ENCODE assay signal across 9 mouse cellular contexts in the genomic region with DNA sequence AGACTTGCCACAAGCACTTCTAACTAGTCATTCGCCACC. TPM values are rescaled to one million over a fixed set of nuclear protein-coding genes. Genes with fewer than 3 reads are reported as not detected.
DNase-seq lines count a peak whose midpoint lies in the region; ATAC-seq and TF ChIP-seq lines count a peak whose summit lies in the region.
"Had no signal": no experiment of that assay in that cellular context is flagged by ENCODE, and none has a peak within 500 bp of the region (broad histone marks: within the 10 kb centered on the region; RNA-seq: fewer than 3 reads in every experiment).

Gene Nrxn1, minus strand, starts transcription at position 30 of the 39 bp plus-strand sequence.

- no peak within 1 kb of the TSS for H3K27ac ChIP-seq in forebrain, embryonic 11.5 days (ENCODE audit: low read depth, low read length)
- H3K27ac ChIP-seq in intestine, postnatal 0 days (ENCODE audit: low read depth, low read length), result no peak within 1 kb of the TSS
- H3K27ac ChIP-seq in neural tube, embryonic 12.5 days, result peak within 1 kb of the TSS; percentile 8
- H3K27ac ChIP-seq in liver, embryonic 12.5 days, result no peak within 1 kb of the TSS
- H3K27ac ChIP-seq: liver, embryonic 15.5 days had no signal

- no peaks in the 10 kb centered on the region for H3K36me3 ChIP-seq in forebrain, embryonic 11.5 days (ENCODE audit: control insufficient read depth, insufficient read depth, low read length)
- no peaks in the 10 kb centered on the region for H3K36me3 ChIP-seq in intestine, postnatal 0 days (ENCODE audit: control insufficient read depth, insufficient read depth)
- H3K36me3 ChIP-seq in neural tube, embryonic 12.5 days, result peaks cover 11% of the 10 kb centered on the region
- H3K36me3 ChIP-seq in liver, embryonic 12.5 days, result no peaks in the 10 kb centered on the region
- H3K36me3 ChIP-seq: liver, embryonic 15.5 days had no signal

- H3K4me1 ChIP-seq in forebrain, embryonic 11.5 days (replicated peaks; ENCODE audit: control insufficient read depth, insufficient read depth, low read length), result 0 out of 2 replicates have a peak, but pooled peaks cover 2% of the 10 kb centered on the region
- no peaks in the 10 kb centered on the region for H3K4me1 ChIP-seq in intestine, postnatal 0 days (replicated peaks; ENCODE audit: control insufficient read depth, insufficient read depth, low read length)
- H3K4me1 ChIP-seq in neural tube, embryonic 12.5 days, result 0 out of 2 replicates have a peak, but pooled peaks cover 3% of the 10 kb centered on the region
- no peaks in the 10 kb centered on the region for H3K4me1 ChIP-seq in liver, embryonic 12.5 days
- H3K4me1 ChIP-seq: liver, embryonic 15.5 days had no signal

- no peak for ATAC-seq in forebrain, embryonic 11.5 days (replicated peaks; ENCODE audit: low FRiP score)
- no peak for ATAC-seq in intestine, postnatal 0 days
- ATAC-seq in neural tube, embryonic 12.5 days (ENCODE audit: low FRiP score, low read depth), result no peak
- ATAC-seq in liver, embryonic 12.5 days, result no peak

- TF ChIP-seq CTCF in intestine, postnatal 0 days (IDR thresholded peaks at IDR 0.05; ENCODE audit: low read depth), result no peak

- H3K4me2 ChIP-seq in forebrain, embryonic 11.5 days (ENCODE audit: low read depth, low read length, severe bottlenecking), result peak within 1 kb of the TSS; percentile 58
- H3K4me2 ChIP-seq in intestine, postnatal 0 days (replicated peaks; ENCODE audit: low read depth), result 0 out of 2 replicates have a peak within 1 kb of the TSS, but pooled peaks have one; percentile 6
- H3K4me2 ChIP-seq in neural tube, embryonic 12.5 days (replicated peaks), result peak within 1 kb of the TSS; percentile 57
- H3K4me2 ChIP-seq in liver, embryonic 12.5 days, result no peak within 1 kb of the TSS
- H3K4me2 ChIP-seq: liver, embryonic 15.5 days had no signal

- peak within 1 kb of the TSS; percentile 49 for H3K9ac ChIP-seq in forebrain, embryonic 11.5 days (ENCODE audit: low read length)
- no peak within 1 kb of the TSS for H3K9ac ChIP-seq in intestine, postnatal 0 days (ENCODE audit: low read depth, low read length)
- peak within 1 kb of the TSS; percentile 38 for H3K9ac ChIP-seq in neural tube, embryonic 12.5 days
- H3K9ac ChIP-seq in liver, embryonic 12.5 days, result no peak within 1 kb of the TSS
- H3K9ac ChIP-seq: liver, embryonic 15.5 days had no signal

- WGBS in forebrain, embryonic 11.5 days, result 0% methylated on average over 1 of the region's 1 CpGs
- WGBS in intestine, postnatal 0 days, result 0% methylated on average over 1 of the region's 1 CpGs
- WGBS in neural tube, embryonic 12.5 days, result 0% methylated on average over 1 of the region's 1 CpGs
- WGBS in liver, embryonic 12.5 days (ENCODE audit: insufficient replicate concordance), result 0% methylated on average over 1 of the region's 1 CpGs

- peaks cover 7% of the 10 kb centered on the region; the same call in 1 of the 2 replicates for H3K9me3 ChIP-seq in forebrain, embryonic 11.5 days (ENCODE audit: control insufficient read depth, low read length)
- 0 out of 2 replicates have a peak, but pooled peaks cover 3% of the 10 kb centered on the region for H3K9me3 ChIP-seq in intestine, postnatal 0 days (ENCODE audit: control insufficient read depth)
- H3K9me3 ChIP-seq in neural tube, embryonic 12.5 days, result peaks cover 10% of the 10 kb centered on the region
- peaks cover 6% of the 10 kb centered on the region; the same call in 1 of the 2 replicates for H3K9me3 ChIP-seq in liver, embryonic 12.5 days (replicated peaks)
- H3K9me3 ChIP-seq: liver, embryonic 15.5 days had no signal

- no peaks in the 10 kb centered on the region for H3K27me3 ChIP-seq in forebrain, embryonic 11.5 days (ENCODE audit: control insufficient read depth, insufficient read depth, low read length)
- no peaks in the 10 kb centered on the region for H3K27me3 ChIP-seq in intestine, postnatal 0 days (replicated peaks; ENCODE audit: control insufficient read depth, insufficient read depth, low read length)
- H3K27me3 ChIP-seq in neural tube, embryonic 12.5 days (replicated peaks), result no peaks in the 10 kb centered on the region
- no peaks in the 10 kb centered on the region for H3K27me3 ChIP-seq in liver, embryonic 12.5 days (replicated peaks)
- H3K27me3 ChIP-seq: liver, embryonic 15.5 days had no signal

- no peak for DNase-seq in left cerebral cortex, adult 18-20 months (ENCODE audit: low spot score in 2 of 2)
- DNase-seq in left cerebral cortex, adult 9 months (ENCODE audit: low spot score in 2 of 2), result no peak
- DNase-seq in forebrain, embryonic 11.5 days (ENCODE audit: low spot score), result no peak
- no peak for DNase-seq in gastrocnemius, postnatal 10 days
- DNase-seq in heart, adult 9 months (ENCODE audit: low spot score in 2 of 2), result no peak

- H3K4me3 ChIP-seq in forebrain, embryonic 11.5 days (ENCODE audit: low read depth, low read length), result peak within 1 kb of the TSS; percentile 31
- no peak within 1 kb of the TSS for H3K4me3 ChIP-seq in intestine, postnatal 0 days (ENCODE audit: low read depth, low read length)
- H3K4me3 ChIP-seq in neural tube, embryonic 12.5 days, result peak within 1 kb of the TSS; percentile 25
- no peak within 1 kb of the TSS for H3K4me3 ChIP-seq in liver, embryonic 12.5 days
- H3K4me3 ChIP-seq: liver, embryonic 15.5 days had no signal

RNA-seq across cellular contexts. Expression of gene Nrxn1, which starts in this region (rescaled TPM):
- 100 to 1,000 TPM; 499 to 523 TPM for total RNA-seq in left cerebral cortex, adult 18-20 months (2021)
- polyA plus RNA-seq in forebrain, embryonic 11.5 days (2014; fragmentation: Nextera tagmentation; extraction: Ambion mirVana), result 12.4 and 13.7 TPM in 2 replicates
- 0.99 and 1.2 TPM in 2 replicates for polyA plus RNA-seq in intestine, postnatal 0 days (2015; fragmentation: Nextera tagmentation; extraction: Ambion mirVana)
- 58.5 and 62.1 TPM in 2 replicates for polyA plus RNA-seq in neural tube, embryonic 12.5 days (2016; fragmentation: Nextera tagmentation; extraction: Ambion mirVana)
- total RNA-seq in gastrocnemius, postnatal 10 days (2021), result 1 to 10 TPM; 2.1 to 3.9 TPM
- 0.19 and 0.39 TPM in 2 replicates for polyA plus RNA-seq in liver, embryonic 12.5 days (2016; fragmentation: Nextera tagmentation; extraction: Ambion mirVana)

Comparison
In these comparisons a context has a peak if more than half of its experiments do, and no peak if none do; other contexts are left out.
1. RNA of gene Nrxn1 (total RNA-seq): 499 to 523 TPM in left cerebral cortex, adult 18-20 months; 2.1 to 3.9 TPM in gastrocnemius, postnatal 10 days; every median in the first group is over 100 times any median in the second.
2. H3K4me3 ChIP-seq: peak in forebrain, embryonic 11.5 days (single experiment) and neural tube, embryonic 12.5 days (single experiment); none in intestine, postnatal 0 days (single experiment) and liver, embryonic 12.5 days (single experiment).
3. H3K9ac ChIP-seq: peak in forebrain, embryonic 11.5 days (single experiment) and neural tube, embryonic 12.5 days (single experiment); none in intestine, postnatal 0 days (single experiment) and liver, embryonic 12.5 days (single experiment).